Mouse (Mus musculus) liver, adult 2 months (tissue): Measurements from ENCODE around the gene Zmym2. TPM values are rescaled to one million over a fixed set of nuclear protein-coding genes. Genes with fewer than 3 reads are reported as not detected.
"Not testable (repeated sequence)": the region's sequence is repeated elsewhere in the genome, so short reads cannot be mapped to it uniquely, and the experiment has no call there.

Source experiments
- DNase-seq: peaks from one replicate; pipeline ENCODE4 v3.0.0-alpha.2; 2011; ENCODE audit warnings: low read depth, low spot score; ENCODE audit errors: extremely low read depth
- H3K27ac ChIP-seq: fragments of 200-500 bp; replicated peaks from 2 replicates; pipeline ENCODE4 v1.5.1; 2012; ENCODE audit warnings: low read depth, mild to moderate bottlenecking, control low read depth, inconsistent platforms, low read length; ENCODE audit not compliant: insufficient read depth
- H3K27me3 ChIP-seq: fragments of 200-500 bp; 2 replicates; pipeline ENCODE4 v1.6.1; 2012; ENCODE audit warnings: mild to moderate bottlenecking, moderate library complexity, low read length, inconsistent platforms; ENCODE audit not compliant: control insufficient read depth, insufficient read depth
- H3K36me3 ChIP-seq: fragments of 200-500 bp; 2 replicates; pipeline ENCODE4 v1.6.1; 2012; ENCODE audit warnings: low read length, inconsistent platforms; ENCODE audit not compliant: control insufficient read depth, insufficient read depth
- H3K4me1 ChIP-seq: fragments of 200-500 bp; 2 replicates; pipeline ENCODE4 v1.6.1; 2011; ENCODE audit warnings: low read length; ENCODE audit not compliant: control insufficient read depth, insufficient read depth
- H3K4me3 ChIP-seq: fragments of 200-500 bp; 2 replicates; pipeline ENCODE4 v1.5.1; 2011; ENCODE audit warnings: low read depth, mild to moderate bottlenecking, control low read depth, low read length, moderate library complexity; ENCODE audit not compliant: insufficient read depth
- H3K79me2 ChIP-seq: fragments of 200-500 bp; 2 replicates; pipeline ENCODE4 v1.6.1; 2012; ENCODE audit warnings: inconsistent platforms, mild to moderate bottlenecking, low read length, moderate library complexity; ENCODE audit not compliant: control insufficient read depth, insufficient read depth
- H3K9ac ChIP-seq: fragments of 200-500 bp; 2 replicates; pipeline ENCODE4 v1.6.1; 2012; ENCODE audit warnings: low read depth, mild to moderate bottlenecking, control low read depth, inconsistent platforms, low read length
- CTCF ChIP-seq: fragments of 200-500 bp; IDR thresholded peaks from 2 replicates; pipeline ENCODE4 v1.5.1; 2011; ENCODE audit warnings: low read depth, low read length, control low read depth
- POLR2A ChIP-seq: fragments of 200-500 bp; IDR thresholded peaks from 2 replicates; pipeline ENCODE4 v1.6.1; 2011; ENCODE audit warnings: low read length, control low read depth; ENCODE audit not compliant: insufficient read depth; ENCODE audit errors: extremely low read depth
- WGBS: fragments of 180-500 bp; shearing (Covaris S2); methylation state at CpG from one replicate; pipeline ENCODE4 v1.1.7; 2018; 5-methylcytosine and 5-hydroxymethylcytosine counted together
- polyA plus RNA-seq: library from polyadenylated mRNA; depleted of rRNA; stranded (reverse); fragments of >200 nt; gene quantifications from 2 replicates; pipeline ENCODE4 v1.2.3, GENCODE M21; 2012; rRNA removed
- total RNA-seq: library from RNA; depleted of rRNA; stranded (reverse); fragments of >200 nt; gene quantifications from 2 replicates; pipeline ENCODE4 v1.2.3, GENCODE M21; 2014; rRNA removed

The Zmym2 gene
- total RNA-seq = 22.9 TPM in 2 replicates
- 1.9 and 3.9 TPM in 2 replicates for polyA plus RNA-seq

DNA sequence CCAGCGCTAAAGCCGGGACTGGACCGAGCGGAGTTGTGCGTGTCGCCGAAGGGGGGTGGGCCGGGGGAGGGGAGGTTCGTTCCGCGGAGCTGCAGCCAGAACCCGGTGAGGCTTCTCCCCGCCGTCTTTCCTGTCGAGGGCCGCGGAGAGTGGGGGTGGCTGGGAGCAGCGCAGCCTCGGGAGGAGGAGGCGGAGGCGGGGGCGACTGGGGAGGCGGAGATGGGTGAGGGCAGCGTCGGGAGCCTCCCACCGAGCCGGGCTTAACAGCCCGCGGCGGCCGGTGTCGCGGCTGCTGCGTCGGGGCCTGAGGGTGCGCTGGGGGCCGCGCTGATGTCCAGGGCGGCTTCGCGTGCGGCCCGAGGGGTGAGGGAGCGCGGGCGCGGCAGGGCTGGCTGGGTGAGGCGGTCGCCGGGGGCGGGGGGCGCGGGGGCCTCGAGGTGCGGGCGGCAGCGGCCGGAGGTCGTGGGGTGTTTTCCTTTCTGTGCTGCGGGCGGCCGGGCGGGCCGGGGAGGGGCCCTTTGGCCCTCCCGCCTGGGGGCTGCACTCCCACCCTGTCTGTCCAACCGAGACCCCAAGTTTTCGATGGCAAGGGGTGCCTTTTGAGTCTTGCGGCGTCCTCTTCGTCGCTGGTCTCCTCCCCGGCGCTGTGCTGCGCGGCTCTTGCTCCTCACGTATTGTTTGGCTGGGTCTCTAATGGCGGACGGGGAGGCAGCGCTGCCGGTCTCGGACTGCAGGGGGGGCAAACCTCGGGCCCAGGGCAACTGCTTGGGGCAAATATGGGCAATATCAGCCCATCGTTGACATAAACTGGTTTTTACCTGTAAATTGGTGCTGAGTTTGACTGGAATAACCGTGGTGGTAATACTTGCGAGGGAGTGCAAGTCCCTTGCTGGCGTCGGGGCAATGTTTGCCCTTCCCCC is at the start of gene Zmym2:
Zmym2 (plus strand) TSS at position 60 of the 920 bp plus-strand sequence.
- peak; percentile 63 for TF ChIP-seq CTCF
- peak; percentile 30; the same call in 1 of the 2 replicates for TF ChIP-seq POLR2A
- H3K27me3 ChIP-seq, H3K36me3 ChIP-seq, H3K4me1 ChIP-seq: not testable (repeated sequence)
- DNase-seq = peak; percentile 57
- Histone ChIP-seq H3K79me2 (peaks cover 13% of the 10 kb centered on the region; the same call in 1 of the 2 replicates), H3K4me3 (peak within 1 kb of the TSS; percentile 89), H3K27ac (peak within 1 kb of the TSS; percentile 88), H3K9ac (peak within 1 kb of the TSS; percentile 89)
- 1% methylated on average over 45 of the region's 87 CpGs for WGBS

DNA sequence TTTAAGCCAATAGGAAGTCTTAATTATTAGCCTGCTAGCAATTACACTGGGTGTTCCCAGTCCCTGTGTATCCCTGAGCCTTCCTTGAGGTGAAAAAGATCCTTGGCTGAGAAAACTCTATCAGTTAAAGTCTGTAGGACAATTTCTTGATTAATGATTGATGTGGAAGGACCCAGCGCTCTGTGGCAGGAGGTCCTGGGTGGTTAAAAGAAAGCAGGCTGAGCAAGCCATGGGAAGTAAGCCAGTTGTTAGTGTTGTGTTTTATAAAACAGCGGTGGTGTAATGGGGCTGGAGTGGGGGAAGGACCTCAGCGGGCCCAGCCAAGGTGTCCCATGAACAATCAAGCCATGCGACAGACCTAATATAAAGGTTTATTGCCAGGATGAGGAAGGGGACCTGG is 42.4 kb upstream of the Zmym2 start:
- WGBS = 80% methylated on average over 4 of the region's 4 CpGs
- Histone ChIP-seq H3K27ac (no peak overlapping the region), H3K36me3 (no peaks in the 10 kb centered on the region), H3K4me3 (no peak overlapping the region), H3K27me3 (no peaks in the 10 kb centered on the region), H3K9ac (no peak overlapping the region), H3K4me1 (no peaks in the 10 kb centered on the region), H3K79me2 (no peaks in the 10 kb centered on the region)
- no peak for DNase-seq
- no peak for TF ChIP-seq POLR2A
- no peak for TF ChIP-seq CTCF

DNA sequence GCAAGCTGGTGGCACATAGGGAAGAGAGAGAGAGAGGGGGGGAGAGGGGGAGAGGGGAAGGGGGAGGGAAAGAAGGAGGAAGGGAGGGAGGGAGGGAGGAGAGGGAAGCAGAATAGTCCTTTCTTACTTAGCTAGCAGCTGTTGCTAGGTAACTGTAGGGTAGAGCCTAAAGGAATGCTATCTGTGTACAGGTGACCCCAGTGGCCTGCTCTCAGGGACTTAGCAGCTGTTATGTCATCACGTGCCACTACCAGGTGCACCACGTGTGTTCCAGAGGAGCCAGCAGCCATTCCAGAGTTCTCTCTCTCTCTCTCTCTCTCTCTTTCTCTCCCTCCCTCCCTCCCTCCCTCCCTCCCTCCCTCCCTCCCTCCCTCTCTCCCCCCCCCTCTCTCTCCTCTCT is 41.9 kb upstream of the Zmym2 start:
- no peak overlapping the region for H3K9ac ChIP-seq
- DNase-seq = no peak
- 30% methylated on average over 2 of the region's 2 CpGs for WGBS
- H3K4me3 ChIP-seq = no peak overlapping the region
- H3K4me1 ChIP-seq = no peaks in the 10 kb centered on the region
- H3K79me2 ChIP-seq = no peaks in the 10 kb centered on the region
- no peaks in the 10 kb centered on the region for H3K27me3 ChIP-seq
- no peak overlapping the region for H3K27ac ChIP-seq
- no peaks in the 10 kb centered on the region for H3K36me3 ChIP-seq
- no peak for TF ChIP-seq POLR2A
- no peak for TF ChIP-seq CTCF

DNA sequence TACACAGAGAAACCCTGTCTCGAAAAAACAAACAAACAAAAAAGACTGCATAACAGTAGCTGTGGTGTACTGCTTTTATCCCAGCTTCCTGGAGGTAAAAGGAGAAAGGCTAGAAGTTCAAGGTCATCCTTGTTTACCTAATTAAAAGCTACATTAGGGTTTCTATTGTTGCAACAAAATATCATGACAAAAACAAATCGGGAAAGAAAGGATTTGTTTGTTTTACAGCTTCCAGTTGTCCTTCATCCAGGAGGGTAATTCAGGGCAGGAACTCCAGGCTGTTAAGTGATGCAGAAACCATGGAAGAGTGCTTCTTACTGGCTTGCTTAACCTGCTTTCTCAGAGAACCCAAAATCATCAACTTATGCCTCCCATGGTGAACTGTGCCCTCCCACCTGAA is 38.1 kb upstream of the Zmym2 start:
- no peak for DNase-seq
- H3K79me2 ChIP-seq = no peaks in the 10 kb centered on the region
- H3K4me1 ChIP-seq = no peaks in the 10 kb centered on the region
- H3K9ac ChIP-seq = no peak overlapping the region
- TF ChIP-seq POLR2A = no peak
- no peak for TF ChIP-seq CTCF
- no peaks in the 10 kb centered on the region for H3K27me3 ChIP-seq
- no peak overlapping the region for H3K27ac ChIP-seq
- 34% methylated on average over 2 of the region's 2 CpGs for whole genome bisulfite sequencing
- H3K36me3 ChIP-seq = no peaks in the 10 kb centered on the region
- H3K4me3 ChIP-seq = no peak overlapping the region

DNA sequence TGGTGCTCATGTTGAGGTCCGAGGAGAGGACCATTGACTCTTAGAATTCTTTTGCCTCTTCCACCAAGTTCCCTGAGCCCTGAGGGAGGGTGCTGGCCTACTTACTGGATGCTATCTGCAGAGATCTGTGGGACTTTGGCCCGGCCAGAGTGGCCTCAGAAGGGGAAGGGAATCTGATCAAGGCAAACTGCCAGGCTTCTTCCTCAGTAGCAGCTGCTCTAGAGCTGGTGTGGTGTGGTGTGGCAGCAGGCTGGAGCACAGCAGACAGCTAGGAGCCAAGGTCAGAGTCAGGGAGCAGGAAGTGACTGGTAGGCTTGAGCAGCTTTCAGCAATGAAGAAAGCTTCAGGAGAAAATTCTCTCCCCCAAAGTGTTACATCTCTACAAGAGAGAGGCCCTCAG is 36.8 kb upstream of the Zmym2 start:
- WGBS = 53% methylated on average over 2 of the region's 2 CpGs
- Histone ChIP-seq H3K27ac (no peak overlapping the region), H3K4me3 (no peak overlapping the region), H3K27me3 (no peaks in the 10 kb centered on the region), H3K36me3 (no peaks in the 10 kb centered on the region), H3K9ac (no peak overlapping the region), H3K4me1 (no peaks in the 10 kb centered on the region), H3K79me2 (no peaks in the 10 kb centered on the region)
- peak; percentile 46 for DNase-seq
- TF ChIP-seq POLR2A (no peak), CTCF (no peak)

DNA sequence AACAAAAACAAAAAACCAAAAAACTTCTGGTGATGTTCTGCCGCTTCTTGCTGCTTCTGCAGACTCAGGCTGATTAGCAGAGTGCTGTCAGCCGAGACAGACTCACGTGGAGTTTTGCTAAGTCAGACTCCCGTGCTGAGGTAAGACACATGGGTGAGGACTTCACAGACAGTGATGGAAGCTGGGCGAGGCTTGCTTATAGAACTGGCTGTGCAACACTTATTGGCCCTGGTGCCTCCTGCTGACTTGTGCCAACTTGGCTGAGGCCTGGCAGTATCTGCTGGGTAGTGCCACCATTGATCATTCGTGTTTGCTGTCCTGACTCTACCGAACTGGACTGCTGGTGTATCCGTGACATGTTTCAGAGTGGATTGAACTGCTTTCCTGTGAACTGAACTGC is 22.4 kb upstream of the Zmym2 start:
- TF ChIP-seq CTCF = no peak
- no peak for TF ChIP-seq POLR2A
- peak; percentile 79 for DNase-seq
- Histone ChIP-seq H3K79me2 (no peaks in the 10 kb centered on the region), H3K4me1 (no peaks in the 10 kb centered on the region), H3K4me3 (no peak overlapping the region), H3K27ac (no peak overlapping the region), H3K36me3 (no peaks in the 10 kb centered on the region), H3K9ac (no peak overlapping the region), H3K27me3 (no peaks in the 10 kb centered on the region; the same call in 1 of the 2 replicates)
- WGBS = 49% methylated on average over 8 of the region's 8 CpGs
